Mouse (Mus musculus) right cerebral cortex, postnatal 36 days (tissue): ENCODE data around the gene Icos.
A peak's percentile ranks its signal among the peaks of the same experiment; 100 is the strongest.

Experiments used
- DNase-seq, 2 experiments: peaks; one replicate each; pipeline ENCODE4 v3.0.0; 2022; ENCODE audit warnings: low spot score in 2 of 2, mixed read lengths in 1 of 2

The Icos gene

GRCm38 (mm10) chr1:60961080-60961479 lies 16.6 kb upstream of the Icos start:
- DNase-seq = peak in 1 of 2 experiments; percentile 23

- no peak for DNase-seq
Measured at GRCm38 (mm10) chr1:60962095-60962494, 15.6 kb upstream of the Icos start.

GRCm38 (mm10) chr1:60967521-60967920 lies 10.2 kb upstream of the Icos start:
- no peak for DNase-seq

GRCm38 (mm10) chr1:60970846-60971245 lies 6.9 kb upstream of the Icos start:
- DNase-seq = no peak

- DNase-seq = no peak
Measured at GRCm38 (mm10) chr1:60974221-60974620, 3.5 kb upstream of the Icos start.

GRCm38 (mm10) chr1:60975646-60976294 lies 2.0 kb upstream of the Icos start:
- DNase-seq = no peak

- no peak for DNase-seq
Measured at GRCm38 (mm10) chr1:60979126-60979842, 1.6 kb downstream of the Icos start.

GRCm38 (mm10) chr1:60979843-60980235 lies 2.1 kb downstream of the Icos start:
- no peak for DNase-seq

GRCm38 (mm10) chr1:60985075-60985474 lies 7.3 kb downstream of the Icos start:
- no peak for DNase-seq

GRCm38 (mm10) chr1:60986141-60986540 lies 8.4 kb downstream of the Icos start:
- DNase-seq = no peak

- DNase-seq = no peak
Measured at GRCm38 (mm10) chr1:60989086-60989485, 11.4 kb downstream of the Icos start.

- no peak for DNase-seq
Measured at GRCm38 (mm10) chr1:60990305-60990704, 12.6 kb downstream of the Icos start.

- DNase-seq = peak in 1 of 2 experiments; percentile 8
Measured at GRCm38 (mm10) chr1:60998008-60998557, 20.4 kb downstream of the Icos start.

- DNase-seq = no peak
Measured at GRCm38 (mm10) chr1:60998689-60999088, 21.0 kb downstream of the Icos start.

GRCm38 (mm10) chr1:61001786-61002354 lies 24.1 kb downstream of the Icos start:
- DNase-seq = no peak

GRCm38 (mm10) chr1:61006229-61006628 lies 28.5 kb downstream of the Icos start:
- no peak for DNase-seq

- DNase-seq = no peak
Measured at GRCm38 (mm10) chr1:61007516-61007915, 29.8 kb downstream of the Icos start.

GRCm38 (mm10) chr1:61016578-61017118 lies 38.9 kb downstream of the Icos start:
- DNase-seq = no peak

GRCm38 (mm10) chr1:61026712-61027111 lies 49.0 kb downstream of the Icos start:
- DNase-seq = no peak

GRCm38 (mm10) chr1:61027519-61027918 lies 49.8 kb downstream of the Icos start:
- DNase-seq = no peak

- no peak for DNase-seq
Measured at GRCm38 (mm10) chr1:61029919-61030318, 52.2 kb downstream of the Icos start.

GRCm38 (mm10) chr1:61030532-61030931 lies 52.8 kb downstream of the Icos start:
- no peak for DNase-seq
